Mouse (Mus musculus) frontal cortex, postnatal 10 days (tissue): ENCODE data around the gene Sly.
"Not testable (repeated sequence)": the region's sequence is repeated elsewhere in the genome, so short reads cannot be mapped to it uniquely, and the experiment has no call there.

Source experiments
- DNase-seq, 2 experiments: peaks; one replicate each; pipeline ENCODE4 v3.0.0; 2022; ENCODE audit warnings: low spot score in 2 of 2, mixed read lengths in 1 of 2

The Sly gene

GRCm38 (mm10) chrY:57186888-57187287 is at the start of gene Sly:
Gene Sly, plus strand, starts transcription at chrY:57187188.
- DNase-seq: not testable (repeated sequence)
